9 mouse cellular contexts compared by ENCODE assay signal in genomic region chr1:51600425-51600824, GRCm38 (mm10).
DNase-seq lines count a peak whose midpoint lies in the region; ATAC-seq and TF ChIP-seq lines count a peak whose summit lies in the region.
"Had no signal": no experiment of that assay in that cellular context is flagged by ENCODE, and none has a peak within 500 bp of the region (broad histone marks: within the 10 kb centered on the region; RNA-seq: fewer than 3 reads in every experiment).

No protein-coding gene starts in this region.

- H3K27ac ChIP-seq in layer of hippocampus, adult 2 months, result no peak overlapping the region
- H3K27ac ChIP-seq: liver, embryonic 13.5 days had no signal

- H3K4me3 ChIP-seq in layer of hippocampus, adult 2 months, result no peak overlapping the region
- H3K4me3 ChIP-seq: liver, embryonic 13.5 days had no signal

- 0 out of 2 replicates have a peak, but pooled peaks have one; percentile 52 for ATAC-seq in monocyte, adult 5-6 weeks (replicated peaks; ENCODE audit: insufficient number of reproducible peaks, low FRiP score, low TSS enrichment, poor library complexity, severe bottlenecking)

- TF ChIP-seq CTCF in layer of hippocampus, adult 2 months (conservative IDR thresholded peaks at IDR 0.05), result peak; percentile 85

- intact Hi-C loops in heart, postnatal 25 days (cut with DNase I), result no loop called here
- intact Hi-C loops in left cerebral cortex, postnatal 4 days (cut with DNase I), result loop anchor here (10.0 kb wide), 1 partner anchor 266 kb away; no protein-coding TSS in a partner anchor

- peak; percentile 29 for DNase-seq in adrenal gland, postnatal 14 days
- DNase-seq in adrenal gland, adult 18-20 months (ENCODE audit: low spot score in 2 of 2), result no peak
- DNase-seq in layer of hippocampus, adult 2 months (ENCODE audit: low spot score in 2 of 2), result no peak
- DNase-seq in layer of hippocampus, postnatal 10 days (ENCODE audit: low spot score in 2 of 2), result no peak
- peak; percentile 60 for DNase-seq in ZHBTc4 (ENCODE audit: low read depth, low spot score)
- DNase-seq in heart, postnatal 25 days (ENCODE audit: low spot score), result no peak
- no peak for DNase-seq in left cerebral cortex, postnatal 4 days
- DNase-seq: liver, embryonic 13.5 days had no signal

Comparison
In these comparisons a context has a peak if more than half of its experiments do, and no peak if none do; other contexts are left out.
1. DNase-seq: peak in adrenal gland, postnatal 14 days (single experiment) and ZHBTc4 (single experiment); none in adrenal gland, adult 18-20 months (0 of 2), layer of hippocampus, adult 2 months (0 of 2), layer of hippocampus, postnatal 10 days (0 of 2), heart, postnatal 25 days (single experiment) and left cerebral cortex, postnatal 4 days (single experiment).